Mouse (Mus musculus): ENCODE results near the gene Gpr61. TPM values are rescaled to one million over a fixed set of nuclear protein-coding genes. Genes with fewer than 3 reads are reported as not detected.

Gpr61 gene
- polyA plus RNA-seq, 1 experiment from 2014 or later, result 0.11 TPM

DNA sequence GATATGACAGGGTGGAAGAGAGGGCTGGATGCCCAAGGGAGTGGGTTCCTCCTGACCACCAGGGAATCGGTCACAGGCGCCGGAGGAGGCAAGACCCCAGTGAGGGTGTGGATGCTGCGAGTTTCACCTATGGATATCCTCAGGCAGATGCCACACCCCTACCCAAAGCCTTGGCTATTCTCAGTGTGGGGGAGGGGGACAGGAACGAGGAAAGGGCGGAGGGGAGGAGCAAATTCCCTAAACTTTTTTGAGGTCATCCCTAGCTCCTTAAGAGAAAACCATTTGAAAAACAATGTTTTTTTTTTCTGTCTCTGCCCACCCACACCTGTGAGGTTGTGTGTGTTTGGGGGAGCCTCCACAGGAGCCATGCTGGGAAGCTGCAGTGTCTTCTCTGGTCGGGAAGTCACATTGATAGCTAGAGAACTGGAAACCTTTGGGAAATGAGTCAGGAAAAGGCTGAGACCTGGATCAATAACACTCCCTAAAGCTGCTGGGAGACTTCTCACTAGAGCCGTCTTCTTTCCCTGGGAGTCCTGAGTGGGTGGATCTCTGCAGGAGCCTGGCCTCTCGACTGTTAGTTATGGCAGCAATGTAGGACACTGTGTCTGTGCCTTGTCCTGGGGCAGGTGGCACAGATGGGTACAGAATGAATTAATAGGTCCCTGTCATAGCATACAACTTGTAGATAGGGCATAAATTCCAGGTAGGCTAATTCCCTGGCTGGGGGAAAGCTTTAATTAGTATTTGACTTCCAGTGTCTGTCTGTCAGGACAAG is 34.2 kb upstream of the Gpr61 start:
- H3K9me3 ChIP-seq, result no peaks in the 10 kb centered on the region
- H3K36me3 ChIP-seq, result no peaks in the 10 kb centered on the region
- 60% methylated on average over 9 of the region's 9 CpGs for WGBS
- peaks cover 49% of the 10 kb centered on the region for H3K27me3 ChIP-seq (ENCODE audit: insufficient read depth, poor library complexity, severe bottlenecking)
- H3K27ac ChIP-seq, result no peak overlapping the region
- H3K4me3 ChIP-seq, result no peak overlapping the region
- peaks cover 35% of the 10 kb centered on the region for H3K4me1 ChIP-seq
- no peak for DNase-seq (ENCODE audit: low spot score)

DNA sequence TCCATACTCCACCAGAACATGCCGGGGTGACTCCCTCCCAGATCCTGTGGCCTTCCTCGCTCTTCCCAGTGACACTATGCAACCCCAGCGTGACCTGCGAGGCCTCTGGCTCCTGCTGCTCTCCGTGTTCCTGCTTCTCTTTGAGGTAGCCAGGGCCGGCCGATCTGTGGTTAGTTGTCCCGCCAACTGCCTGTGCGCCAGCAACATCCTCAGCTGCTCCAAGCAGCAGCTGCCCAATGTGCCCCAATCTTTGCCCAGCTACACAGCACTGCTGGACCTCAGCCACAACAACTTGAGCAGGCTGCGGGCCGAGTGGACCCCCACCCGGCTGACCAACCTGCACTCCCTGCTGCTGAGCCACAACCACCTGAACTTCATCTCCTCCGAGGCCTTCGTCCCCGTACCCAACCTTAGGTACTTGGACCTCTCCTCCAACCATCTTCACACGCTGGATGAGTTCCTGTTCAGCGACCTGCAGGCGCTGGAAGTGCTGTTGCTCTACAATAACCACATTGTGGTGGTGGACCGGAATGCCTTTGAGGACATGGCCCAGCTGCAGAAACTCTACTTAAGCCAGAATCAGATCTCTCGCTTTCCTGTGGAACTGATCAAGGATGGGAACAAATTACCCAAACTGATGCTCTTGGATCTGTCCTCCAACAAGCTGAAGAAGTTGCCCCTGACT is 32.6 kb upstream of the Gpr61 start:
- peaks cover 53% of the 10 kb centered on the region for H3K27me3 ChIP-seq (ENCODE audit: insufficient read depth, poor library complexity, severe bottlenecking)

DNA sequence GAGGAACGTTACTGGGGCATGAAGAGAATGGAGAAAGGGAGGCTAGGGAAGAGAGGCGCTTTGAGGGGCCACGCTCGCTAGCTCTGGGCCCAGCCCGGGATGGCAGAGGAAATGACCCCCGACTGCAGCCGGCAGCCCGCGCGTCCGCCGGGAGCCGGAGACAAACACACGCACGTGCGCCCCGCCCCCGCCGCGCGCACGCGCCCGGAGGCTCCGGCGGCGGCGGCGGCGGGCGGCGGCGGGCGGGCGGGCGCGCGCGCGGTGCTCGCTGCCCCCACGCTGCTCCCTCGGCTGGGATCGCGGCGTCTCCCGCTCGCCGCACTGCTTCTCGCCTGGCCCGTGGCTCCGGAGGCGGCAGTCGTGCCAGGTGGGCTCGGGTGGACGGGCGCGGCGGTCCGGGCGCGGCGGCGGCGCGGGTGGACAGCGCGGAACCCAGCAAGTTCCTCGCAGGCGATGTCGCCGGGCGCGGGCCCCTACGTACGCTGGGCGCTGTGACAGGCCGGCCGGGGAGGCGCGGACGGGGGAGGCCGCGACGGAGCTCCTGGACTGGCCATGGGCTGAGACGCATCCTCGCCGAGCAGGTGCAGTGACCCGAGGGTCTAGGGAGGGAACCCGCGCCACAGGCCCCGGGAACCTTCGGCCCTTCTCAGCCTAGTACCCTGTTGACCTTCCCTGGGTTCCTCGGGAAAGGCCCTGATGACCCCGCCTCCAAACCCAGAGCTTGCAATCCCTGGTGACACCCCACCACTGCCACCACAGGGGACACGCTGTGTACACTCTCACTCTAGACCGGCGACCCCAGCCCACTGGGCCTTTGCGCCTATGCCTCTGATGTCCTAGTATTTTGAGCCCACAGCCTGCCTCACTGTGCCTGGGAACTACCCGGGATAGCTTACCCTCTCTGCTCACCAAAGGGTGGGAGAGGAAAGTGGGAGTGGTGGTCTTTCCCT is 31.7 kb upstream of the Gpr61 start, which contains the start of gene Amigo1:
TSS of gene Amigo1 (plus strand) at position 238 of the 950 bp plus-strand sequence.
- peak within 1 kb of the TSS; percentile 92 for H3K4me3 ChIP-seq
- WGBS, result 1% methylated on average over 100 of the region's 100 CpGs
- H3K4me1 ChIP-seq, result peaks cover 21% of the 10 kb centered on the region
- no peak for DNase-seq (ENCODE audit: low spot score)
- H3K27me3 ChIP-seq (ENCODE audit: insufficient read depth, poor library complexity, severe bottlenecking), result peaks cover 53% of the 10 kb centered on the region
- no peaks in the 10 kb centered on the region for H3K36me3 ChIP-seq
- peak within 1 kb of the TSS; percentile 85 for H3K27ac ChIP-seq
- H3K9me3 ChIP-seq, result no peaks in the 10 kb centered on the region

More for the DNA sequence above, 32.6 kb upstream of the Gpr61 start:
- 59% methylated on average over 20 of the region's 20 CpGs for WGBS
- no peak for DNase-seq (ENCODE audit: low spot score)
- Histone ChIP-seq H3K36me3 (no peaks in the 10 kb centered on the region), H3K27ac (no peak overlapping the region), H3K4me1 (peaks cover 26% of the 10 kb centered on the region), H3K9me3 (no peaks in the 10 kb centered on the region), H3K4me3 (peak overlapping the region; percentile 92; the same call in 1 of the 2 replicates)

DNA sequence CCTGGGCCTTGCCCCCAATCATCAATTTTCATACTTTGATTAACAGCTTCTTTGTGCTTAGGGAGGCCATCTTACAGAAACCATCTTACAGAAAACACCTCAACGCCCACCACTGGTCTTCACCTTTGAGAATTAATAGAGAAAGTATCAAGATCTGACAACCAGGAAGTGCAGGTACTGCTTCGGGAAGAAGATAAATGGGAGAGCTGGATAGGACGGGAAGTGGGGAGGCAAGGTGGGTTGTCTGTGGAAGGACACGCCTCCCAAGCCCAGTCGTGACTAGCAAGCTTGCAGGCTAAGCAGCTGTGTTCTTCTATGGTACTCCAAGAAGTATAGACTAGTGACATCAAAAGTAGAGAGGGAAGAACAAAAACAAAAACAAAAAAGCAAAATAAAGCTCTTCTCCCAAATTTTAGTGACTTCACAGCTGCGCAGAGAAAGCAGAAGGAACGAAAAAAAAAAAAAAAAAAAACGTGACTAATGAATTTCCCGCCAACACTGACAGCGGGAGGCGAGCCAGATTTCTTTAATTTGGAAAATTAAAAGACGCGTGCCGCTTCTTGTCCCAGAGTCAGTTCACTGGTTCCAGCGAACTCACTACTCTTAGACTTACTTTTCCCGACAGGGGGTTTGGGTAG is 30.9 kb upstream of the Gpr61 start:
- no peaks in the 10 kb centered on the region for H3K36me3 ChIP-seq

DNA sequence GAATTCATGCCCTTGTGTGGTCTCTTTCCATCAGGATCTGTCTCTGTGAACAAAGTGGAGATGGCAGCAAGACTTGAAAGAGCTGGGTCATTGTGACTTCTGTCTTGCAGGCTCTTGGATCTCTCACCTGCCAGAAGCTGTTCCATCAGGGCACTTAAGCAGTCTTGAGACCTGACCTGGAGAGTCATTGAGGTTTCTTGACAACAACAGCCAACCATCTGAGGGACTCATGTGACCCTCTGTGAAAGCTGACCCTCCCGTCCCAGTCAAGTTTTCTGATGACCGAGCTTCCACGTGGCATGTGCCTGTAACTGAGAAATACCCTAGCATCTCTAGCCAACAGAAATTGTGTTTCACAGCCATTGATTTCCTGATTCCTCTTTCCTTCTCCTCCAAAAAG is 30.1 kb upstream of the Gpr61 start:
- Histone ChIP-seq H3K27ac (no peak overlapping the region), H3K27me3 (ENCODE audit: insufficient read depth, poor library complexity, severe bottlenecking) (peaks cover 52% of the 10 kb centered on the region), H3K9me3 (no peaks in the 10 kb centered on the region), H3K4me1 (peaks cover 14% of the 10 kb centered on the region), H3K4me3 (no peak overlapping the region), H3K36me3 (no peaks in the 10 kb centered on the region)
- DNase-seq (ENCODE audit: low spot score), result no peak
- WGBS, result 64% methylated on average over 3 of the region's 3 CpGs

More for the DNA sequence above, 30.9 kb upstream of the Gpr61 start:
- Histone ChIP-seq H3K9me3 (no peaks in the 10 kb centered on the region), H3K27ac (peak overlapping the region; percentile 85; the same call in 1 of the 2 replicates), H3K27me3 (ENCODE audit: insufficient read depth, poor library complexity, severe bottlenecking) (peaks cover 53% of the 10 kb centered on the region), H3K4me3 (peak overlapping the region; percentile 92), H3K4me1 (peaks cover 21% of the 10 kb centered on the region)
- WGBS, result 2% methylated on average over 16 of the region's 16 CpGs
- DNase-seq (ENCODE audit: low spot score), result no peak

DNA sequence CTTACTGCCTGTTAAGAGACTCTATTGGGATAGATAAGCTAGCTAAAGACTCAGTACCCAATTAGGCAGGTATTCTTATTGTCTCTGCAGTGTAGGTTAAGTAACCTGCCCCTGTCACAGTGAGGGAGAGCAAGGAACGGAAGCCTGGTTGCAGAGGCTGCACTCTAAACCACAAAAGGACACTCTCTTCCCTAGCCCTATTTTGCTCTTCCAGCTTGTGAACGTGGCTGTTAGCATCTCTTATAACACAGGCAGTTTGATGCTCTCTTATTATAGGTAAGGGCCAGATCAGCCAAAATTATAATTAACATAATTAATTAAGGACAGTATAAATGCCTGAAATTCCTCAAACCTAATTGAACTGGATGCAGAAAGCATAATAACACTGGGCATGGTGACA is 25.8 kb upstream of the Gpr61 start:
- no peaks in the 10 kb centered on the region for H3K36me3 ChIP-seq
- H3K4me1 ChIP-seq, result peaks cover 3% of the 10 kb centered on the region; the same call in 1 of the 2 replicates
- 55% methylated on average over 2 of the region's 2 CpGs for WGBS
- H3K27ac ChIP-seq, result no peak overlapping the region
- H3K27me3 ChIP-seq (ENCODE audit: insufficient read depth, poor library complexity, severe bottlenecking), result peaks cover 22% of the 10 kb centered on the region; the same call in 1 of the 2 replicates
- no peak overlapping the region for H3K4me3 ChIP-seq
- no peaks in the 10 kb centered on the region for H3K9me3 ChIP-seq
- no peak for DNase-seq (ENCODE audit: low spot score)

DNA sequence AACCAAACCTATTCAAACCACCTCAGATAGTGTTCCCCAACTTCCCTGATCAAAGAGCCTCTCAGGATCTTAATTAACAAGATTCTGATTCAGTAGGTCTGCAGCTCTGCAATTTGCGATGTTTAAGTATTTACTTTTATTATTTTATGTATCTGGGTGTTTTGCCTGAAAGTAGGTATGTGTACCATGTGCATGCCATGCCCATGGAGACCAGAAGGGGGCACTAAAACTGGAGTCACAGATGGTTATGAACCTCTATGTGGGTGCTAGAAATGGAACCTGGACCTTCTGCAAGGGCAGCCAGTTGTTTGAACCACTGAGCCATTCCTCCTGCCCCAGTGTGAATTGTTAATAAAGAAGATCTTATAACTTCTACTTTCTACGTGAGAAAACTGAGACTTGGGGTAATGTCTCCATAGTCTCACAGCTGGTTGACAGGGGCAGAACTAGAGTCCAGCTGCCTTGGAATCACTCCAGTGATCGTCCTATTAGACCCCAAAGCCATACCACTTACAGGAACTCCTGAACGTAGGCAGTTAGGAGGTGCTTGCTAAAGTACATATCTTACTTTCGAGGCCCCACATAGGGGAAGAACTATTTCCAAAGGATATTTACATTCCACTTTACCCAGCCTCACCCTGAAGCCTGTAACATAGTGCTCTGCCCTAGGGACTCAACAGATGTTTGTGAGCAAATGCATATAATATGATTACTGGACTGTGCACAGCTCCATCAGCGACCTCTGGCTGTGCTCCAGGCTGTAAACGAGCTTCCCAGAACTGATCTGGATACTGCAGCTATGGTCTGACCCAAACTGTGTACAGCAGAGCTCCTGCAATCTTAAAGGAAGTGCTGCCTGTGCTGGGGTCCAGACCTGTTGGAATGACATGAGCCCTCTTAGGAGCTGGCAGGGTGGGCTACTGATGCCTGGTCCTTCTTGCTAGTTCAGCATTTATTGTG is 24.4 kb upstream of the Gpr61 start:
- peaks cover 10% of the 10 kb centered on the region; the same call in 1 of the 2 replicates for H3K27me3 ChIP-seq (ENCODE audit: insufficient read depth, poor library complexity, severe bottlenecking)
- H3K36me3 ChIP-seq, result no peaks in the 10 kb centered on the region
- no peaks in the 10 kb centered on the region for H3K9me3 ChIP-seq
- H3K27ac ChIP-seq, result no peak overlapping the region
- H3K4me3 ChIP-seq, result no peak overlapping the region
- peaks cover 14% of the 10 kb centered on the region for H3K4me1 ChIP-seq
- no peak for DNase-seq (ENCODE audit: low spot score)
- 84% methylated on average over 7 of the region's 7 CpGs for WGBS

DNA sequence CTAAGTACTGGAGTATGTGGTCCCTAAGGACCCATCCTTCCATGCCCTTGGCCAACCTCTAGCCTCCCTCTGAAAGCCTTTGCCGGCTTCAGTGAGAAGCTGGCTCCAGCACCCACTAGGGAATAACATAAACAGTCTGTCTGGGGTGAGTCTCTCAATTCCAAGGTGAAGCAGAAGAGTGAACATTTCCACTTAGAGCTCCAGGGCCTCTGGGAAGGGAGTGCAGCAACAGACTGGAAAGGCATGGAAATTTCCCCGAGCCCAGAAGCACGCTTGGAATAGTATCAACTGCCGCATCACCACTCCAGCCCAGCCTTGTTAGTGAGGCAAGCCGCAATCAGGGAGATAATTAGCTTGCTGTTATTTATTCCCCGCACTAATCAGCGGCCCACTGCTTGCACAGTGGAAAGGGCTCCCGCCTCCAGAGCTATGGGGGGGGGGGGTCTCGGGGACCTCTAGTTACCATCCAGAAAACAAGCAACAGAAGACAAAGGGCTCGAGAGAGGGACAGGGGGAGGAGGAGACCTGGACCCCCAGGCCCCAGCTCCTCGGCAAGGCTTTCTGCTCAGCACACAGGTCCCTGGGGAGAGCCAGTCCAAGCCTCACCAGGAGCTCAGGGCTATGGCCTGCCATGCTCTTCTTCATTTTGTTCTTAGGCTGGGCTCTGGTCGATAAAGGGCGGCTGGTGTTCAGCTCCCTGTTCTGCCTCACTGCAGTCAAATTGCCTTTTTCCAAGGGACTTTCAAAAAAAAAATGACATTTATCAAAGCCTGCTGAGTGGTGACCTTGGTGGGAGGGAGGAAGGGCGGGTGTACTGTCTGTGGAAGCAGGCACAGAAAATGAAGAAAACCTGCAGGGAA is 20.2 kb upstream of the Gpr61 start:
- Histone ChIP-seq H3K27ac (peak overlapping the region; percentile 70), H3K36me3 (no peaks in the 10 kb centered on the region), H3K4me3 (peak overlapping the region; percentile 31; the same call in 1 of the 2 replicates), H3K27me3 (ENCODE audit: insufficient read depth, poor library complexity, severe bottlenecking) (peaks cover 5% of the 10 kb centered on the region; the same call in 1 of the 2 replicates), H3K4me1 (peaks cover 14% of the 10 kb centered on the region), H3K9me3 (no peaks in the 10 kb centered on the region)
- WGBS, result 25% methylated on average over 14 of the region's 14 CpGs
- no peak for DNase-seq (ENCODE audit: low spot score)

DNA sequence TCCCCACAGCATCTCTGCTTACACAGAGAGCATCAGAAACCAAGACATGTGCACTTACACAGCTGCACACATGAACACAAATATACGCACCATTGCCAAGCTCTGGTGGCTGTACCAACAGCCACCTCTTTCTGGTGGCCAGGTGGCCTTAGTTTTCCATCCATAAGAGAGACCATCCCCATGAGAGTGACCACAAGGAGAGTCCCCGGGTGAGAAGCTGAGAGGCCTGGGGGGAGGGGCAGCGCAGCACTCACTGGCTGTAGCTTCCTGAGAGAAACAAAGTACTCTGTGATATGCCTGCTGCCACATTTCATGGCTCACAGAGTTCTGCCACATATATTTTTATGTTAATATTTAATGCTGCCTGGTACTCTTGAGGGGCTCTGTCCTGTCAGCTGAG is 14.5 kb upstream of the Gpr61 start:
- Histone ChIP-seq H3K4me1 (peaks cover 41% of the 10 kb centered on the region), H3K27ac (no peak overlapping the region)
- DNase-seq (ENCODE audit: low spot score), result no peak

DNA sequence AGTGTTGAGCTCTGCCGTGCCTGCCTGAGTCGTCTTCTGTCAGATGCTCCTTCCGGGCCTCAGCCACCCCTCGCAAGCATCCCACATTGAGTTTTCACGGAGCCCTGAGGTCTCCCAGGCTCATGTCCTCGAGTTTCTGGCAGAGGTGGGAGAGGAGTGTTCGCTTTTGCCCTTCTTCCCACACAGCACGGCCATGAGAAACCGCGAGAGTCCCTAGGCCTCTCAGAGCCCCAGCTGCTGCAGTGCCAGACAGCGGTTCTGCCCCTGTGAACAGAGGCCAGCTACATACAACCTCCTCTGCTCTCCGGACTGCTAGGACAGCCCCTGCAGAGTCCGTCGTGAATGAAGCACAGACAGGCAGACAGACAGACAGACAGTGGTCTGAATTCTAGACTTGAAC is 12.8 kb upstream of the Gpr61 start:
- no peak overlapping the region for H3K27ac ChIP-seq
- H3K36me3 ChIP-seq, result no peaks in the 10 kb centered on the region
- H3K4me3 ChIP-seq, result no peak overlapping the region
- H3K4me1 ChIP-seq, result peaks cover 41% of the 10 kb centered on the region
- DNase-seq (ENCODE audit: low spot score), result no peak
- no peaks in the 10 kb centered on the region for H3K9me3 ChIP-seq
- 52% methylated on average over 14 of the region's 14 CpGs for WGBS
- H3K27me3 ChIP-seq (ENCODE audit: insufficient read depth, poor library complexity, severe bottlenecking), result peaks cover 19% of the 10 kb centered on the region; the same call in 1 of the 2 replicates

More for the DNA sequence above, 14.5 kb upstream of the Gpr61 start:
- WGBS, result 40% methylated on average over 3 of the region's 3 CpGs
- Histone ChIP-seq H3K9me3 (no peaks in the 10 kb centered on the region), H3K36me3 (no peaks in the 10 kb centered on the region), H3K27me3 (ENCODE audit: insufficient read depth, poor library complexity, severe bottlenecking) (peaks cover 19% of the 10 kb centered on the region; the same call in 1 of the 2 replicates), H3K4me3 (no peak overlapping the region)
